Mouse (Mus musculus): ENCODE measurements around the gene Stambpl1. TPM values are rescaled to one million over a fixed set of nuclear protein-coding genes. Genes with fewer than 3 reads are reported as not detected.

The Stambpl1 gene
- polyA plus RNA-seq, 1 experiment from 2014 or later = 16.0 TPM

DNA sequence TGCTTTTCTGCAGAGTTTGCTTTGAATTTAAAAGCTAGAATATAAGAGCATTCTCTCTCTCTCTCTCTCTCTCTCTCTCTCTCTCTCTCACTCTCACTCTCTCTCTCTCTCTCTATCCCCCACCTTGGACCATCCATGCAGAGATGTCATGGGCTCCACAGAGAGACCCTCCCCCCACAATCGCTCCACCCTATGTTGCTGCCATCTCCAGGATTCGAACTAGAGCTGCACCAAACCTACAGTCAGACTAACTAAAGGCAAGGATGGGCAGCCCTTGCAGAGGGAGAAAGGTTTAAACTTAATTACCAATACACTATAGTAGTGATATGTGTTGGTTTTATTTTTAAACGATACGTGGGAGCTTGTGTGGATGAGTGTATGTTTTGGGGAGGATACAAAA is 58.6 kb downstream of the Stambpl1 start:
- ATAC-seq (replicated peaks) = no peak
- Histone ChIP-seq H3K27me3 (replicated peaks) (no peaks in the 10 kb centered on the region), H3K9me3 (no peaks in the 10 kb centered on the region), H3K4me1 (no peaks in the 10 kb centered on the region), H3K36me3 (replicated peaks) (no peaks in the 10 kb centered on the region), H3K4me3 (no peak overlapping the region), H3K9ac (no peak overlapping the region), H3K4me2 (no peak overlapping the region), H3K27ac (no peak overlapping the region)
- WGBS = 88% methylated on average over 4 of the region's 4 CpGs

DNA sequence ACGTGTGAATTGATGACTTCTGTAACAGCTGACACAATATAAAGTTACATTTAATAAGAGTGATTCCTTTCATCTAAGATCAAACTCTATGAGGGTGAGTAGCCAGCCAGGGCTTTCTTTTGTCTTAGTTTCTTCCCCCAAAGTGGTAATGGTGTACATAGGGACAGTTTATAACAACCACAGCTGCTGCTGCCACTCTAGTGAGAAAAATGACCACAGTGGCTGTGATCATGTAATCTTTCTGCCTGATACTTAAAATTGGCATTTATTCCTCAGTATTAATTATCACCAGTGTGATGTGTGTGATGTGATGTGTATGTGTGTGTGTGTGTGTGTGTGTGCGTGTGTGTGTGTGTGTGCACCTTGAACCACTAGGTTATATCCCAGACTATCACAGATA is 59.9 kb downstream of the Stambpl1 start:
- no peak overlapping the region for H3K9ac ChIP-seq
- no peak for ATAC-seq (replicated peaks)

DNA sequence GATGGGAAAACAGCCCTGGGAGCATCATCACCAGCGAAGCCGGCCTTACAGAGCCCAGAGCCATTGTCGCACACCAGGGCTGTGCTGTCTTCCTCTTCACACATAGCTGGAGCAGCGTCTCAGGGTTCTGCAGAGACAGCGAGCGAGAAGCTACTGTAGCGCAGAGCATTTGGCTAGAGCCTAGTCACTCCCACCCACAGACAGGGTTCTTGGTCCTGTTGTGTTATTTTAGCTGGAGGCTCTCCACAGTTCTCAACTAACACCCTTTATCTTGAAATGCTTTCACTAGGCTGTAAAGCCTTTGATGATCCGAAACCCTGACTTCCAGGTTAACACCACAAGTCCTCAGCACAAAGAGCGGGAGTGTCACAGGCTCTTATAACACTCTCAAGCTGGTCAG is 60.4 kb downstream of the Stambpl1 start:
- Histone ChIP-seq H3K27me3 (replicated peaks) (no peaks in the 10 kb centered on the region), H3K27ac (no peak overlapping the region), H3K4me3 (no peak overlapping the region), H3K4me1 (no peaks in the 10 kb centered on the region), H3K4me2 (no peak overlapping the region), H3K9me3 (no peaks in the 10 kb centered on the region), H3K9ac (no peak overlapping the region), H3K36me3 (replicated peaks) (no peaks in the 10 kb centered on the region)
- no peak for ATAC-seq (replicated peaks)
- 83% methylated on average over 9 of the region's 9 CpGs for WGBS

More for the DNA sequence above, 59.9 kb downstream of the Stambpl1 start:
- H3K4me1 ChIP-seq = no peaks in the 10 kb centered on the region
- no peaks in the 10 kb centered on the region for H3K36me3 ChIP-seq (replicated peaks)
- no peak overlapping the region for H3K27ac ChIP-seq
- no peaks in the 10 kb centered on the region for H3K9me3 ChIP-seq
- no peak overlapping the region for H3K4me3 ChIP-seq
- WGBS = 86% methylated on average over 2 of the region's 2 CpGs
- H3K27me3 ChIP-seq (replicated peaks) = no peaks in the 10 kb centered on the region
- H3K4me2 ChIP-seq = no peak overlapping the region

DNA sequence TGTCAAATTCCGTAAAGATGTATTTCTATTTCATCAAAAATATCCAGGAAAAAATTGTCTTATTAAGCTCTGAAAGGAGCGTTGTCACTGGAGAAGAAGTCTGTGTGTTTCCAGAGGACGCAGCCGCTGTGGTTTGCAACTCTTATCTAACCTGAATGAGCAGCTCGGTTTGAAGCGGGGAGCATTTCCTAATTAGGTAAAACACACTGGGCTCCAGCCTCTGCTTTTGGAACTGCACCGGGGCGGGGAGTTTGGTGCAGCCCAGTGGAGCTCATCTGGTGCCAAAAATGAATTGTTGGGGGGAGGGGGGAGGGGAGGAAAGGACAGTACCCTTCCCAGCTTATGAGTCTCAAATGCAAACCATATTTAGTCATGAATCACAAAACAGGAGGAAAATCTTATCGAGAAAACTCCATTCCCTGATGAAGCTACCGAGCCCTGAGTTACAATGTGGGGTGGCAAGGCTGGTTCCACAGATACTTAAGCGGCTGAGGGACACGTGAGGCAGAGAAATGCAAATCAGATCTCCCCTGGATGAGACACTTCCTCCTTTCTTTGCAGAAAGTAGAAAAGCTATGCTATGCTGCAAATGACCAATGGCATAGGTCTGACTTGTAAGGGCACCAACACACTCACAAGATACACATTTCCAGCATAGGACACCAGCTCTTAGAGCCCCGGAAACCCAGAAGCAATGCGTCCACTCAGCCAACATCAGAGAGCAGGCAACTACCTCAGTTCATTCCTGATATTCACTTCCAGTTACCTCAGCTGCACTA is 62.3 kb downstream of the Stambpl1 start:
- Histone ChIP-seq H3K4me2 (no peak overlapping the region), H3K9me3 (no peaks in the 10 kb centered on the region), H3K36me3 (replicated peaks) (no peaks in the 10 kb centered on the region), H3K27ac (no peak overlapping the region), H3K4me3 (no peak overlapping the region), H3K27me3 (replicated peaks) (no peaks in the 10 kb centered on the region), H3K9ac (no peak overlapping the region), H3K4me1 (no peaks in the 10 kb centered on the region)
- 50% methylated on average over 14 of the region's 14 CpGs for WGBS
- no peak for ATAC-seq (replicated peaks)

DNA sequence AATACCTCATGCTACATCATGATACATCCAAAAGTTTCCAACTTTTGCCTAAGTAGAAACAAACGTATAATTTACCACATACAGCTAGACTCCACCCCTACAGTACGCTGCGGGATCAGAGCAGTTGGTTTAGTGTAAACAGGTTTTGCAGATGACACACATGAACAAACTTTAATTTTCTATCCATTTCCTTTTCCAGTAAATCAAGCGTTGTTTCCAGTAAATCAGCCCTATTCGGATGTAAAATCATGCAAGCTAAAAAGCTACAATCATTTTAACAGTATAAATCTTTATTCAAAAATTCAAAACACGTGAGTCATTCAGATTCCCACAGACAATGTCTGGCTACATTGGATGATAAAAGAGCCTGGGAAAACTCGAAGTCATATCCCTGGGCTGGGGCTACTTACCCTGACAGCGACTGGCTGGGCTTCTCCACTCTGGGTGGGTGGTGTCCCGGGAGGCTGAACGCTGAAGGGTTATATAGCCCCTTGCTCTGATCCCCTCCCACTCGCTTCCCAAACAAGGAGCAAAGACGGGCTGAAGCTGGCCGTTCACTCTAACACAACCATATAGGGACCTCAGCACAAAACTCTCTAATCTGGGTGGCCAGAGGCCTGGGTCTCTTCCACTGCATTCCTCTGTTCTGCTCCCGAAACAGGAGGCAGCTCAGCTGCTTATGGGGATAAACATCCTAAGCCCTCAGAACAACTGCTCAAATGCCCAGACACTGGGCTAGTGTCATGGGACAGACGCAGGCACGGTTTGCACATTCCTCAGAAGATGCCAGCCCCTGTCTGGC is 63.1 kb downstream of the Stambpl1 start, which contains the start of gene Acta2:
TSS of gene Acta2 (minus strand) at position 711 of the 802 bp plus-strand sequence.
- Histone ChIP-seq H3K4me2 (no peak within 1 kb of the TSS), H3K36me3 (replicated peaks) (no peaks in the 10 kb centered on the region), H3K27ac (no peak within 1 kb of the TSS), H3K9me3 (no peaks in the 10 kb centered on the region), H3K4me3 (no peak within 1 kb of the TSS), H3K27me3 (replicated peaks) (no peaks in the 10 kb centered on the region), H3K4me1 (no peaks in the 10 kb centered on the region), H3K9ac (no peak within 1 kb of the TSS)
- 60% methylated on average over 16 of the region's 16 CpGs for WGBS
- no peak for ATAC-seq (replicated peaks)

DNA sequence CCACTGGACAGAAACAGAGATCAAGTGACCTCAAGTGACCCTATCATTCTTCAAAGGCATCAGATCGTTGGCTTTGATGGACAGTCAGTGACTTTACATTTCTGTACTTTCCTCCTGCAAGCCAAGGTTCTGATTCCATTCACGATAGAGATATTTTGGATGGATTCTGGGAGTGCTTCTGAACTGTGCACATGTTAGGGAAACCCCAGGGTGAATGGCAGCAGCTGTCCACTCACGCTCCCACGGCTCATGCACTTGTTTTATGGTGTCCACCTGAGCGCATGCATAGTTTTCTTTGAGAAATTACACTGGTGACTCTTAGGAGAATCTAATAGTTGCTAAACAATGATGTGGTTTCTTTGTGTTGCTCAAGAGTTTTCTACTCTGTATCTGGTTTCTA is 64.1 kb downstream of the Stambpl1 start:
- Histone ChIP-seq H3K27me3 (replicated peaks) (no peaks in the 10 kb centered on the region), H3K9me3 (no peaks in the 10 kb centered on the region), H3K27ac (no peak overlapping the region), H3K9ac (no peak overlapping the region), H3K36me3 (replicated peaks) (no peaks in the 10 kb centered on the region), H3K4me1 (no peaks in the 10 kb centered on the region), H3K4me2 (no peak overlapping the region), H3K4me3 (no peak overlapping the region)
- WGBS = 86% methylated on average over 5 of the region's 5 CpGs
- no peak for ATAC-seq (replicated peaks)

DNA sequence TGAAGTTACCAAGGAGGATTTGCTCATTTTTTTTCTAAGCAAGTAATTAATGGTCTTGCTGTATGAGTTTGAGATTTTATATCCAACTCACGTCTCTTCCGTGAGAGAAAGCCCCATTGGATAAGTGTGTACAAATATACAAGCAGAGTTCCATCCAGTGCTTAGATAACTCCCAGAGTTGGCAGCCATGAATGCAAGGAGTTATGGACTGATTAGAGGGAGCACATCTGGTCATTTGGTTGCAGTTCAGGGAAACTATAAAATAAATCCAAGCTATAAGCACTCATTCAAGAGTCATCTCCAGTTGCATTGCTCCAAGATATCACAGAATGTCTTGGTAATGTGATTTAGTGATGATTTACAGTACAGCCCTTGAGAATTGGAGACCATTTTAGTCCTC is 64.9 kb downstream of the Stambpl1 start:
- Histone ChIP-seq H3K4me1 (no peaks in the 10 kb centered on the region), H3K36me3 (replicated peaks) (no peaks in the 10 kb centered on the region), H3K9me3 (no peaks in the 10 kb centered on the region), H3K9ac (no peak overlapping the region), H3K4me3 (no peak overlapping the region), H3K4me2 (no peak overlapping the region), H3K27ac (no peak overlapping the region), H3K27me3 (replicated peaks) (no peaks in the 10 kb centered on the region)
- ATAC-seq (replicated peaks) = no peak
- 97% methylated on average over 2 of the region's 2 CpGs for WGBS

DNA sequence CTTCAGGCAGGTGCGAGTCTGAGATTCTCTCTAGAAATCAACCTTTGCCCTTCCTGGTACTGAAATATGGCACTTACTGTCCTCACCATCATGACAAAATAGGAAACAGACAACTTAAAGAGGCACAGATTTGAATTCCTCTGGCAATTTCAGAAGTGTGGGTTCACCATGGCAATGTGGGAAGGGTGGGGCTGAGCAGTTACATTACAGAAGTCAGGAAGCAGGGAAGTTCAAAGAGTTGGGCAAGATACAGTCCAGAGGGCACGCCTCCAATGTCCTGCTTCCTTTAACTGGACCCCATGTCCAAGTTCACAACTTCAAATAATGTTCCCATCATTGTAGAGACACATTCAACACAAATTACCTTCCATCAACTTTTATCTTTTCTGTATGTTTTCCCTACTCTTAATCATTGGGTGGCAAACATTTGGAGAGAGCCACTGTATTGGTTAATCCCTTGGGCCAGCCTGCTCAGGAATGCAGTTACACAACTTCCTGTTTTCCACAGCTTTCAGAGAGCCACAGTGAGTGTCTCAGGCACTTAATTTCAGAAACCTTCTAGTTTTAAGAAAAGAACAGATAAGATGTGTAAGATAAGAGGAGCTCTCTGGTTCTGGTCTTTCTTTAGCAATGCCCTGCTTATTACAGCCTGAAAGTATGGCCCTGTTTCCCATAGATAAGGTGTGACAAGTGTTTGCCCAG is 70.4 kb downstream of the Stambpl1 start:
- H3K4me2 ChIP-seq = no peak overlapping the region
- H3K27me3 ChIP-seq (replicated peaks) = no peaks in the 10 kb centered on the region
- H3K36me3 ChIP-seq (replicated peaks) = no peaks in the 10 kb centered on the region
- no peak overlapping the region for H3K4me3 ChIP-seq
- H3K9me3 ChIP-seq = no peaks in the 10 kb centered on the region
- no peaks in the 10 kb centered on the region for H3K4me1 ChIP-seq
- no peak overlapping the region for H3K27ac ChIP-seq
- H3K9ac ChIP-seq = no peak overlapping the region
- 82% methylated on average over 2 of the region's 2 CpGs for WGBS
- no peak for ATAC-seq (replicated peaks)

DNA sequence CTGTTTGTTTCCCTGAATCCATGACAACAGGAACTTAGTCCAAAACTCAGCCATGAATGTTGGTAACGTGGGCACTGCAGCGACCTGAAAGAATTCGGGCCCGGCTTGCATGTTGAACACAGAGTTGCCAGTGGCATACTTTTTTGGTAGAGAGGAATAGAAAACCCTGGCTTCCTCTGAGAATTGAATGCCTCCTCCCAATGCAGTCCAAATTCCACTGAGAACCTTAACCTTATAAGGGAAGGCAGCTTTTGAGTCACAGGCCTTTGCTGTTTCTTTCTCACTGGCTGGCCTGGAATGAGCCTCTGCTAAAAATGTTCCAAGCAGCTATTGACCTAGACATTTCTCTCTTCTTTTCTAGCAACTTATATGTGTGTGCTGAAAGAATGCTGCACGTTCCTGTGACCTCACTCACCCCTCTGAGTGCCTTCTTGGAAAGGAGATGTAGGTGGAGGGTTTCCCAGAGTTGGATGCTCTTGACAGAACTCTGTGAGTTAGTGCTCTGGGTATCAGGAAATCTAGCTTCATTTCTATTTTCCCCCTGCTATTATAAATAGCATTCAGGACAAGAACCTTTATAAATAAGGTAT is 73.7 kb downstream of the Stambpl1 start:
- no peak overlapping the region for H3K4me3 ChIP-seq
- H3K9me3 ChIP-seq = no peaks in the 10 kb centered on the region
- H3K27me3 ChIP-seq (replicated peaks) = no peaks in the 10 kb centered on the region
- H3K27ac ChIP-seq = no peak overlapping the region
- WGBS = 68% methylated on average over 5 of the region's 5 CpGs
- no peak overlapping the region for H3K4me2 ChIP-seq
- no peak overlapping the region for H3K9ac ChIP-seq
- no peaks in the 10 kb centered on the region for H3K4me1 ChIP-seq
- H3K36me3 ChIP-seq (replicated peaks) = no peaks in the 10 kb centered on the region
- ATAC-seq (replicated peaks) = no peak

DNA sequence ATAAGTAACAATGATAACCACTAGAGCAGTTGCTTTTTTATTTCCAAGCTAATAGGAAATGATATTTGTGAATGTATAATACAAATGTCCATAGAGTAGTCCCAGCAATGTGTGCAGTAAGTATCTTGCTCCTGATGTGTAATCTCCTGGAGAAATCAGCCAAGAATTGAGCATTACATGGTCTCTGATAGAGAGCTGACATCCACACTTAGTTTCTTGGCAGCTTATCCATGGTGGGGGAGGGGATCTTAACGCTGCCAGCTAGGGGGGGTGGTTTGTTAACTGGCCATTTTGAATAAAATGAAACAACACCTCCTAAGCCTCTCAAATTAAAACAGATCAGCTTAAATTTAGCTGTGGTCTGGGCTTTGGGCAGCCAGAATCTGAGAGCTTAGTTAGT is 77.0 kb downstream of the Stambpl1 start:
- Histone ChIP-seq H3K36me3 (replicated peaks) (no peaks in the 10 kb centered on the region), H3K27me3 (replicated peaks) (no peaks in the 10 kb centered on the region), H3K4me1 (no peaks in the 10 kb centered on the region), H3K27ac (no peak overlapping the region), H3K4me3 (no peak overlapping the region), H3K9ac (no peak overlapping the region), H3K9me3 (no peaks in the 10 kb centered on the region), H3K4me2 (no peak overlapping the region)
- no peak for ATAC-seq (replicated peaks)
- 46% methylated on average over 1 of the region's 1 CpGs for WGBS

DNA sequence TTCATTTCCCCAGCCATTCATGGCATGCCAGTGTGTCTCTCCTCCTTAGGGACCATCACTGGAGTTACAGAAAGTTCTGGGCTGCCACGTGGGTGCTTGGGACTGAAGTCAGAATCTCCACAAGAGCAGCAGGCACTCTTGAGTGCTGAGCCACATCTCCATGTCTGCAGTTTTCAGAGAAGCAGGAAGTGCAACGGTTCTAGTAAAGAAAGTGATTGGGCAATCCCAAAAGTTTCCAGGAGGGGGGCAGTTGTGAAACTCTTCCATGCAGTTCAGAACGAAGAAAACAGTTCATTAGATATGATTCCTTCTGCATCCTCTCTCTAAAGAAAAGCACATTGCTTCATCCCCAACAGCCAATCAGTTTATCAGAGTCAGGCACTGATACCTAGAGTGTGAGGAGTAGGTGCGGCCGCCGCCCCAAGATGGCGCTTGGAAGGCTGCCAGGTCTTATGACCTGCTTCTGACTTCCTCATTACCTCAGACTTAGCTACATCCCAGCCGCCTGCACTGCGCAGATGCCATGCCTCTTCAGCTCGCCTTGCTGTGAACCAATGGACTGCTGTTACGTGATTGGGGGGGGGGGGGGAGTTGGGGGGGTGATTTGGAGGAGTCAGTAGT is 78.2 kb downstream of the Stambpl1 start:
- Histone ChIP-seq H3K4me3 (no peak overlapping the region), H3K27ac (no peak overlapping the region), H3K4me2 (no peak overlapping the region), H3K27me3 (replicated peaks) (no peaks in the 10 kb centered on the region), H3K4me1 (no peaks in the 10 kb centered on the region), H3K9me3 (no peaks in the 10 kb centered on the region), H3K9ac (no peak overlapping the region), H3K36me3 (replicated peaks) (no peaks in the 10 kb centered on the region)
- 90% methylated on average over 11 of the region's 11 CpGs for WGBS
- ATAC-seq (replicated peaks) = no peak

All from midbrain, embryonic 15.5 days (tissue).